Mouse (Mus musculus) MEL (cell line): ENCODE measurements at regions not wholly inside any gene's neighbourhood (a gene's known extent, or its start where the extent isn't known, plus 50 kb on each side); places are given as distances from the start of the nearest gene placed in this dataset.

Source experiments
- DNase-seq: peaks from one replicate; pipeline ENCODE4 v3.0.0; 2011; ENCODE audit warnings: low read depth, low spot score
- H3K27ac ChIP-seq: 2 replicates; pipeline ENCODE4 v1.5.1; 2012; ENCODE audit warnings: low read depth, mild to moderate bottlenecking, control low read depth, low read length, moderate library complexity; ENCODE audit not compliant: control insufficient read depth
- H3K27me3 ChIP-seq, 2 experiments: fragments of 150-350 bp in 1 of 2; sonication (generic) in 1 of 2; 2 replicates each; pipeline ENCODE4 v1.6.1; 2012; ENCODE audit warnings: low read length in 2 of 2, mild to moderate bottlenecking in 2 of 2, improper control_type of control experiment in 1 of 2, moderate library complexity in 1 of 2; ENCODE audit not compliant: insufficient read depth in 2 of 2, control insufficient read depth in 1 of 2
- H3K36me3 ChIP-seq, 2 experiments: 2 replicates each; pipeline ENCODE4 v1.6.1; 2012 to 2014; ENCODE audit warnings: low read length in 2 of 2, improper control_type of control experiment in 1 of 2, inconsistent platforms in 1 of 2, mild to moderate bottlenecking in 1 of 2; ENCODE audit not compliant: insufficient read depth in 2 of 2, control insufficient read depth in 1 of 2
- H3K4me1 ChIP-seq, 2 experiments: fragments of 150-350 bp in 1 of 2; sonication (generic) in 1 of 2; 2 replicates each; pipeline ENCODE4 v1.6.1; 2012; ENCODE audit warnings: low read length in 2 of 2, improper control_type of control experiment in 1 of 2, mild to moderate bottlenecking in 1 of 2; ENCODE audit not compliant: insufficient read depth in 2 of 2, control insufficient read depth in 1 of 2
- H3K4me3 ChIP-seq, 2 experiments: fragments of 150-350 bp in 1 of 2; sonication (generic) in 1 of 2; 2 replicates each; pipeline ENCODE4 v1.5.1; 2012; ENCODE audit warnings: low read depth in 2 of 2, low read length in 2 of 2, mild to moderate bottlenecking in 2 of 2, moderate library complexity in 2 of 2, control low read depth in 1 of 2, improper control_type of control experiment in 1 of 2; ENCODE audit not compliant: control insufficient read depth in 1 of 2, insufficient read depth in 1 of 2
- H3K79me2 ChIP-seq: 2 replicates; pipeline ENCODE4 v1.6.1; 2012; ENCODE audit warnings: mild to moderate bottlenecking, low read length, moderate library complexity; ENCODE audit not compliant: control insufficient read depth, poor library complexity, insufficient read depth
- H3K9ac ChIP-seq: 2 replicates; pipeline ENCODE4 v1.6.1; 2012; ENCODE audit warnings: low read depth, mild to moderate bottlenecking, control low read depth, low read length, moderate library complexity; ENCODE audit not compliant: control insufficient read depth, poor library complexity, severe bottlenecking
- H3K9me3 ChIP-seq: fragments of 150-350 bp; sonication (generic); replicated peaks from 2 replicates; pipeline ENCODE4 v1.6.1; 2012; ENCODE audit warnings: mild to moderate bottlenecking, low read length, improper control_type of control experiment, moderate library complexity; ENCODE audit not compliant: insufficient read depth
- CHD2 ChIP-seq: IDR thresholded peaks from 2 replicates; pipeline ENCODE4 v1.6.1; 2011; ENCODE audit warnings: low read length, improper control_type of control experiment
- ELF1 ChIP-seq: IDR thresholded peaks from 2 replicates; pipeline ENCODE4 v1.6.1; 2014; ENCODE audit warnings: low read depth, mild to moderate bottlenecking, inconsistent platforms, low read length, improper control_type of control experiment, moderate library complexity
- ETS1 ChIP-seq: IDR thresholded peaks from 2 replicates; pipeline ENCODE4 v1.6.1; 2012; ENCODE audit warnings: low read depth, mild to moderate bottlenecking, inconsistent platforms, low read length, improper control_type of control experiment, moderate library complexity
- JUND ChIP-seq: IDR thresholded peaks from 2 replicates; pipeline ENCODE4 v1.6.1; 2011; ENCODE audit warnings: low read depth, mild to moderate bottlenecking, improper control_type of control experiment, low read length
- MAFK ChIP-seq: IDR thresholded peaks from 2 replicates; pipeline ENCODE4 v1.6.1; 2011; ENCODE audit warnings: low read depth, mild to moderate bottlenecking, low read length, improper control_type of control experiment, borderline replicate concordance
- MAZ ChIP-seq: IDR thresholded peaks from 2 replicates; pipeline ENCODE4 v1.6.1; 2012; ENCODE audit warnings: low read depth, mild to moderate bottlenecking, inconsistent platforms, low read length, improper control_type of control experiment
- POLR2AphosphoS2 ChIP-seq: IDR thresholded peaks from 2 replicates; pipeline ENCODE4 v1.6.1; 2011; ENCODE audit warnings: low read length, improper control_type of control experiment
- SIN3A ChIP-seq: IDR thresholded peaks from 2 replicates; pipeline ENCODE4 v1.6.1; 2012; ENCODE audit warnings: low read length, improper control_type of control experiment, inconsistent platforms
- SMC3 ChIP-seq: IDR thresholded peaks from 2 replicates; pipeline ENCODE4 v1.6.1; 2011; ENCODE audit warnings: low read depth, low read length, improper control_type of control experiment
- TAL1 ChIP-seq: IDR thresholded peaks from 2 replicates; pipeline ENCODE4 v1.6.1; 2012; ENCODE audit warnings: mild to moderate bottlenecking, inconsistent platforms, low read length, moderate library complexity, mixed read lengths
- USF2 ChIP-seq, 2 experiments: IDR thresholded peaks; 2 replicates each; pipeline ENCODE4 v1.6.1; 2011 to 2012; ENCODE audit warnings: improper control_type of control experiment in 2 of 2, low read length in 2 of 2, borderline replicate concordance in 1 of 2, inconsistent platforms in 1 of 2, low read depth in 1 of 2, mild to moderate bottlenecking in 1 of 2; ENCODE audit not compliant: insufficient read depth in 1 of 2
- ZMIZ1 ChIP-seq: IDR thresholded peaks from 2 replicates; pipeline ENCODE4 v1.6.1; 2012; ENCODE audit warnings: low read depth, mild to moderate bottlenecking, inconsistent platforms, low read length, improper control_type of control experiment, moderate library complexity
- ZNF384 ChIP-seq: IDR thresholded peaks from 2 replicates; pipeline ENCODE4 v1.6.1; 2012; ENCODE audit warnings: low read depth, mild to moderate bottlenecking, inconsistent platforms, low read length, improper control_type of control experiment

GRCm38 (mm10) chr13:85066585-85067550 is 122.3 kb upstream of the Ccnh start:
- no peak for DNase-seq
- Histone ChIP-seq H3K4me3 (no peak overlapping the region), H3K27me3 (no peaks in the 10 kb centered on the region), H3K27ac (no peak overlapping the region), H3K9ac (no peak overlapping the region), H3K79me2 (no peaks in the 10 kb centered on the region), H3K9me3 (no peaks in the 10 kb centered on the region), H3K4me1 (no peaks in the 10 kb centered on the region), H3K36me3 (no peaks in the 10 kb centered on the region)
- TF ChIP-seq MAFK = no peak
- TF ChIP-seq MAZ = no peak
- TF ChIP-seq SMC3 = no peak
- no peak for TF ChIP-seq ZNF384
- no peak for TF ChIP-seq POLR2AphosphoS2
- no peak for TF ChIP-seq JUND
- TF ChIP-seq USF2 (IDR thresholded peaks at IDR 0.05; ENCODE audit: borderline replicate concordance in 1 of 2, insufficient read depth in 1 of 2, low read depth in 1 of 2, low read length in 2 of 2) = no peak
- no peak for TF ChIP-seq SIN3A
- TF ChIP-seq ELF1 = no peak

- Histone ChIP-seq H3K27me3 (no peaks in the 10 kb centered on the region), H3K27ac (no peak overlapping the region), H3K79me2 (no peaks in the 10 kb centered on the region), H3K4me3 (no peak overlapping the region), H3K9ac (no peak overlapping the region), H3K36me3 (no peaks in the 10 kb centered on the region), H3K9me3 (no peaks in the 10 kb centered on the region), H3K4me1 (no peaks in the 10 kb centered on the region)
- DNase-seq = no peak
- no peak for TF ChIP-seq ZMIZ1
- TF ChIP-seq ETS1 = no peak
- no peak for TF ChIP-seq TAL1
- no peak for TF ChIP-seq CHD2
These were observed 121.5 kb upstream of the Ccnh start for GRCm38 (mm10) chr13:85067551-85068283.
